Mouse (Mus musculus) embryonic facial prominence, embryonic 15.5 days (tissue): ENCODE measurements at regions not wholly inside any gene's neighbourhood (a gene's known extent, or its start where the extent isn't known, plus 50 kb on each side); places are given as distances from the start of the nearest gene placed in this dataset.

ENCODE experiments used
- ATAC-seq: fragments of 200-750 bp; cut with Nextera tagmentation; 2 replicates; pipeline ENCODE4 v1.8.0; 2017; ENCODE audit warnings: low read depth, moderate TSS enrichment; ENCODE audit not compliant: insufficient number of reproducible peaks, low FRiP score, low TSS enrichment
- H3K27ac ChIP-seq: fragments of 300-500 bp; sonication (generic); replicated peaks from 2 replicates; pipeline ENCODE4 v1.5.1; 2015; ENCODE audit warnings: mild to moderate bottlenecking, inconsistent platforms
- H3K27me3 ChIP-seq: fragments of 300-500 bp; sonication (generic); 2 replicates; pipeline ENCODE4 v1.6.1; 2015; ENCODE audit warnings: inconsistent platforms
- H3K36me3 ChIP-seq: fragments of 300-500 bp; sonication (generic); 2 replicates; pipeline ENCODE4 v1.6.1; 2015; ENCODE audit warnings: mild to moderate bottlenecking, inconsistent platforms
- H3K4me1 ChIP-seq: fragments of 300-500 bp; sonication (generic); 2 replicates; pipeline ENCODE4 v1.6.1; 2015; ENCODE audit warnings: inconsistent platforms
- H3K4me2 ChIP-seq: fragments of 300-500 bp; sonication (generic); replicated peaks from 2 replicates; pipeline ENCODE4 v1.6.1; 2015; ENCODE audit warnings: mild to moderate bottlenecking, inconsistent platforms
- H3K4me3 ChIP-seq: fragments of 300-500 bp; sonication (generic); replicated peaks from 2 replicates; pipeline ENCODE4 v1.5.1; 2015; ENCODE audit warnings: mild to moderate bottlenecking, inconsistent platforms
- H3K9ac ChIP-seq: fragments of 300-500 bp; sonication (generic); 2 replicates; pipeline ENCODE4 v1.6.1; 2015; ENCODE audit warnings: inconsistent platforms
- H3K9me3 ChIP-seq: fragments of 300-500 bp; sonication (generic); replicated peaks from 2 replicates; pipeline ENCODE4 v1.6.1; 2016; ENCODE audit warnings: inconsistent platforms
- WGBS: fragments of 180-500 bp; shearing (Covaris S2); methylation state at CpG from one replicate; pipeline ENCODE4 v1.1.7; 2015; 5-methylcytosine and 5-hydroxymethylcytosine counted together

DNA sequence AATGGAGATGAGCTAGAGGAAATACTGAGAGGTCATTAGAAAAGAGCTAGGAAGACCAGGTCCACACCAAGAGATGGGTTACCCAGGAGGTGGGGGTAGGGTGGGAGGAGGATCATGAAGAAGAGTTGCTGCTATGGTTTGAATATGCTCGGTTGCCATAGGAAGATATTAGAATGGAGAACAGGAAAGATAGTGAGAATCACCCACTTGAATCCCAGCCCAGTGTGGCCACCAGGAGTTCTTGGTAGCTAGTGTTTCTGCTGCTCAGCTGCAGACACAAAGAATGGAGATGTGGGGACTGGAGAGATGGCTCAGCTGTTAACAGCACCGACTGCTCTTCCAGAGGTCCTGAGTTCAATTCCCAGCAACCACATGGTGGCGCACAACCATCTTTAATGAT is 62.4 kb upstream of the Sertad2 start:
- Histone ChIP-seq H3K4me1 (peaks cover 13% of the 10 kb centered on the region), H3K9ac (no peak overlapping the region), H3K27me3 (no peaks in the 10 kb centered on the region), H3K27ac (no peak overlapping the region), H3K4me2 (no peak overlapping the region), H3K9me3 (no peaks in the 10 kb centered on the region), H3K36me3 (no peaks in the 10 kb centered on the region), H3K4me3 (no peak overlapping the region)
- ATAC-seq, result no peak
- 93% methylated on average over 3 of the region's 3 CpGs for WGBS

DNA sequence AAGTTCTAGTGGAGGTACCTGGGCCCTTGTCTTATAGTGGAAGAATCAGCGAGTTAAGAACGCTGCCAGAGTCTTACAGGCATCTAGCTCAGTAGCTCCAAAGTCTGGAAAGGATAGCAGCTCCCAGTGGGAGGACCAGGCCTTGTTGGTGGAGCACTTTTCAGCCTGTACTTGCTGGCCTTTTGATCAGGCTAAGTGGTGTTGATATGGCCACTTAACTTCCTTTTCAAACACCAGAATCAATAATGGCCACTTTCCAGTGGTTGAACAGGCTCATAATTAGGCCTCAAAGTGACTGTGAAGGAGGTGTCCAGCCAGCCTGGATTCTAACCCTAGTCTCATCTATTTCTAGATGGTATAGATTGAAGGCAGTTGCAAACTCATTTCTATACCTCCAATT is 57.7 kb upstream of the Sertad2 start:
- Histone ChIP-seq H3K4me3 (no peak overlapping the region), H3K4me2 (no peak overlapping the region), H3K4me1 (no peaks in the 10 kb centered on the region), H3K36me3 (no peaks in the 10 kb centered on the region), H3K9me3 (no peaks in the 10 kb centered on the region), H3K27ac (no peak overlapping the region), H3K9ac (no peak overlapping the region), H3K27me3 (no peaks in the 10 kb centered on the region)
- no peak for ATAC-seq
- 85% methylated on average over 2 of the region's 2 CpGs for WGBS
